Mouse (Mus musculus): ENCODE measurements around the gene Stk32c. TPM values are rescaled to one million over a fixed set of nuclear protein-coding genes. Genes with fewer than 3 reads are reported as not detected.

Stk32c gene
- polyA plus RNA-seq, 1 experiment: 3.2 TPM

- Histone ChIP-seq H3K27me3 (replicated peaks; ENCODE audit: control insufficient read depth, insufficient read depth, low read length) (no peaks in the 10 kb centered on the region), H3K4me1 (ENCODE audit: control insufficient read depth, insufficient read depth, low read length) (no peaks in the 10 kb centered on the region), H3K4me3 (ENCODE audit: insufficient read depth, low read depth, low read length) (no peak overlapping the region), H3K36me3 (ENCODE audit: control insufficient read depth, insufficient read depth, low read length) (no peaks in the 10 kb centered on the region), H3K27ac (ENCODE audit: insufficient read depth, low read depth, low read length) (no peak overlapping the region)
- DNase-seq: no peak
- no peak for TF ChIP-seq CTCF (conservative IDR thresholded peaks at IDR 0.05; ENCODE audit: insufficient read depth, insufficient read length, low read depth, low read length)
- WGBS: 85% methylated on average over 7 of the region's 7 CpGs
Observed at GRCm38 (mm10) chr7:139095282-139095681, 117.8 kb downstream of the Stk32c start.

GRCm38 (mm10) chr7:139094761-139095160 is 118.3 kb downstream of the Stk32c start:
- no peak for TF ChIP-seq CTCF (conservative IDR thresholded peaks at IDR 0.05; ENCODE audit: insufficient read depth, insufficient read length, low read depth, low read length)
- no peak for TF ChIP-seq POLR2A (IDR thresholded peaks at IDR 0.05; ENCODE audit: low read depth, low read length)
- DNase-seq: no peak
- H3K4me3 ChIP-seq (ENCODE audit: insufficient read depth, low read depth, low read length): no peak overlapping the region
- no peak overlapping the region for H3K27ac ChIP-seq (ENCODE audit: insufficient read depth, low read depth, low read length)
- H3K27me3 ChIP-seq (replicated peaks; ENCODE audit: control insufficient read depth, insufficient read depth, low read length): no peaks in the 10 kb centered on the region
- 83% methylated on average over 6 of the region's 6 CpGs for WGBS
- H3K4me1 ChIP-seq (ENCODE audit: control insufficient read depth, insufficient read depth, low read length): no peaks in the 10 kb centered on the region
- no peaks in the 10 kb centered on the region for H3K36me3 ChIP-seq (ENCODE audit: control insufficient read depth, insufficient read depth, low read length)

GRCm38 (mm10) chr7:139093781-139094180 is 119.3 kb downstream of the Stk32c start:
- Histone ChIP-seq H3K27me3 (replicated peaks; ENCODE audit: control insufficient read depth, insufficient read depth, low read length) (no peaks in the 10 kb centered on the region), H3K27ac (ENCODE audit: insufficient read depth, low read depth, low read length) (no peak overlapping the region), H3K4me1 (ENCODE audit: control insufficient read depth, insufficient read depth, low read length) (no peaks in the 10 kb centered on the region), H3K36me3 (ENCODE audit: control insufficient read depth, insufficient read depth, low read length) (no peaks in the 10 kb centered on the region), H3K4me3 (ENCODE audit: insufficient read depth, low read depth, low read length) (no peak overlapping the region)
- no peak for TF ChIP-seq CTCF (conservative IDR thresholded peaks at IDR 0.05; ENCODE audit: insufficient read depth, insufficient read length, low read depth, low read length)
- no peak for TF ChIP-seq POLR2A (IDR thresholded peaks at IDR 0.05; ENCODE audit: low read depth, low read length)
- 74% methylated on average over 7 of the region's 7 CpGs for WGBS
- DNase-seq: no peak

- Histone ChIP-seq H3K4me3 (ENCODE audit: insufficient read depth, low read depth, low read length) (no peak overlapping the region), H3K4me1 (ENCODE audit: control insufficient read depth, insufficient read depth, low read length) (no peaks in the 10 kb centered on the region), H3K36me3 (ENCODE audit: control insufficient read depth, insufficient read depth, low read length) (no peaks in the 10 kb centered on the region), H3K27ac (ENCODE audit: insufficient read depth, low read depth, low read length) (no peak overlapping the region), H3K27me3 (replicated peaks; ENCODE audit: control insufficient read depth, insufficient read depth, low read length) (no peaks in the 10 kb centered on the region)
- TF ChIP-seq CTCF (conservative IDR thresholded peaks at IDR 0.05; ENCODE audit: insufficient read depth, insufficient read length, low read depth, low read length) (no peak), POLR2A (IDR thresholded peaks at IDR 0.05; ENCODE audit: low read depth, low read length) (no peak)
- no peak for DNase-seq
- 89% methylated on average over 5 of the region's 5 CpGs for WGBS
Observed at GRCm38 (mm10) chr7:139093124-139093523, 120.0 kb downstream of the Stk32c start.

GRCm38 (mm10) chr7:139092676-139093075 is 120.4 kb downstream of the Stk32c start:
- Histone ChIP-seq H3K27me3 (replicated peaks; ENCODE audit: control insufficient read depth, insufficient read depth, low read length) (no peaks in the 10 kb centered on the region), H3K27ac (ENCODE audit: insufficient read depth, low read depth, low read length) (no peak overlapping the region), H3K36me3 (ENCODE audit: control insufficient read depth, insufficient read depth, low read length) (no peaks in the 10 kb centered on the region), H3K4me3 (ENCODE audit: insufficient read depth, low read depth, low read length) (no peak overlapping the region), H3K4me1 (ENCODE audit: control insufficient read depth, insufficient read depth, low read length) (no peaks in the 10 kb centered on the region)
- 94% methylated on average over 5 of the region's 5 CpGs for WGBS
- TF ChIP-seq CTCF (conservative IDR thresholded peaks at IDR 0.05; ENCODE audit: insufficient read depth, insufficient read length, low read depth, low read length) (no peak), POLR2A (IDR thresholded peaks at IDR 0.05; ENCODE audit: low read depth, low read length) (no peak)
- no peak for DNase-seq

DNA sequence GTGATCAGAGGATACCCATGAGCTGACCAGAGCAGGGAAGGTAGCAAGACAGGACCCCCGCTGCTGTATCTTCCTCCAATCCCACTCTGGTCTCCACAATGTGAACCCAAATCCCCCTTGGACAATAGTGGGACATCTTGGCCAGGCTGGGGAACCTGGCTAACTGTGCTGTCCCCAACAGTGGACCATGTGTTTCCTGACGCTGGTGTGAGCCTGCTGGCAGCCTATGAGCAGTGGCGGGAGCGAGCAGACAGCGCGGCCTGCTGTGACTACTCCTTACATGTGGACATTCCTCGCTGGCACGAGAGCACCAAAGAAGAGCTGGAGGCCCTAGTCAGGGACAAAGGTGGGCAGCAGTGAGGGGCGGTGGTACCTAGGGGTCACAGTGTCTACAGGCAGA is 121.4 kb downstream of the Stk32c start:
- 94% methylated on average over 9 of the region's 9 CpGs for WGBS
- no peak overlapping the region for H3K4me3 ChIP-seq (ENCODE audit: insufficient read depth, low read depth, low read length)
- H3K4me1 ChIP-seq (ENCODE audit: control insufficient read depth, insufficient read depth, low read length): no peaks in the 10 kb centered on the region
- no peak overlapping the region for H3K27ac ChIP-seq (ENCODE audit: insufficient read depth, low read depth, low read length)
- no peaks in the 10 kb centered on the region for H3K36me3 ChIP-seq (ENCODE audit: control insufficient read depth, insufficient read depth, low read length)
- H3K27me3 ChIP-seq (replicated peaks; ENCODE audit: control insufficient read depth, insufficient read depth, low read length): no peaks in the 10 kb centered on the region
- no peak for DNase-seq
- TF ChIP-seq CTCF (conservative IDR thresholded peaks at IDR 0.05; ENCODE audit: insufficient read depth, insufficient read length, low read depth, low read length): no peak
- no peak for TF ChIP-seq POLR2A (IDR thresholded peaks at IDR 0.05; ENCODE audit: low read depth, low read length)

DNA sequence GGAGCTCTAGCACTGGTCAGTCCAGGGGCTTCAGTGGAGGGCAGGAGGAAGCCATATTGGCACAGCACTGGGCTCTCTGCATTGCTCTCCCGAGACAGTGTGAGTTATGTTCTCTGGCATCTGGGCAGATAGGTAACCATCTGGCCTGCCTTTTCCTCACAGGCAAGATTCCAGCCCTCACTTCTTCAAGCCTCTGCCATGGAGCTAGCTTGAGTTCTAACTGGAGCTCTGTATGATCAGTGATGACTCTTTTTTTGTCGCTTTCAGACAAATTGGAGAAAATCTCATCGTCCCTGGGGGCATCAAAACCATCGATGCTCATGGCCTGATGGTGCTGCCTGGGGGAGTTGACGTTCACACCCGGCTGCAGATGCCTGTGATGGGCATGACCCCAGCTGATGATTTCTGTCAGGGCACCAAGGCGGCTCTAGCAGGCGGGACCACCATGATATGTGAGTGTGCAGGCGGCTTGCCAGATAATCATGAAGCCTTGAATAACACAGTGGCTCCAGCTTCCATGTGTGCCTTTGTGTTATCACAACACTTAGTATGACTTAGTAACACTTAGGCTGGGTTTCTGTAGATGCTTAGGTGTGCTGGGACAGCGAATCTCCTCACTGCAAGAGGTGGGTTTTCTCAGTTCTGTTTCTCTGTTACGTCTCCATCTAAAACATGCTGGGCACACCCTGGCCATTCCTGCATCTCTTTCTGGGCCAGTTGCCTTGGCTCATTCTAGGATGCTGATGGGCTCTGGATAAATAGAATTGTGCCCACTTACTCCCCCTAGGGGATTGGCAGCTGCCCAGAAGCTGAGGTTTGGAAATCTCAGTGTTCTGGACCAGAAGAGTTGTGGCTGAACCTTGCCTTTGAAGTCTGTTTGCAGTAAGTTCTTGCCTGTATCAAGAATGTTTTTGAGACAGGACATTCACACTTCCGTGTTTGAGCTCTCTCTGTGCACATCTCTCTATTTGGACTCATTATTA is 122.9 kb downstream of the Stk32c start:
- no peak overlapping the region for H3K27ac ChIP-seq (ENCODE audit: insufficient read depth, low read depth, low read length)
- TF ChIP-seq POLR2A (IDR thresholded peaks at IDR 0.05; ENCODE audit: low read depth, low read length) (no peak), CTCF (conservative IDR thresholded peaks at IDR 0.05; ENCODE audit: insufficient read depth, insufficient read length, low read depth, low read length) (no peak)
- H3K27me3 ChIP-seq (replicated peaks; ENCODE audit: control insufficient read depth, insufficient read depth, low read length): no peaks in the 10 kb centered on the region
- no peak for DNase-seq
- H3K4me3 ChIP-seq (ENCODE audit: insufficient read depth, low read depth, low read length): no peak overlapping the region
- H3K36me3 ChIP-seq (ENCODE audit: control insufficient read depth, insufficient read depth, low read length): no peaks in the 10 kb centered on the region
- WGBS: 71% methylated on average over 12 of the region's 12 CpGs
- no peaks in the 10 kb centered on the region for H3K4me1 ChIP-seq (ENCODE audit: control insufficient read depth, insufficient read depth, low read length)
